Comparison of ENCODE assay signal across 8 mouse cellular contexts in the genomic region with DNA sequence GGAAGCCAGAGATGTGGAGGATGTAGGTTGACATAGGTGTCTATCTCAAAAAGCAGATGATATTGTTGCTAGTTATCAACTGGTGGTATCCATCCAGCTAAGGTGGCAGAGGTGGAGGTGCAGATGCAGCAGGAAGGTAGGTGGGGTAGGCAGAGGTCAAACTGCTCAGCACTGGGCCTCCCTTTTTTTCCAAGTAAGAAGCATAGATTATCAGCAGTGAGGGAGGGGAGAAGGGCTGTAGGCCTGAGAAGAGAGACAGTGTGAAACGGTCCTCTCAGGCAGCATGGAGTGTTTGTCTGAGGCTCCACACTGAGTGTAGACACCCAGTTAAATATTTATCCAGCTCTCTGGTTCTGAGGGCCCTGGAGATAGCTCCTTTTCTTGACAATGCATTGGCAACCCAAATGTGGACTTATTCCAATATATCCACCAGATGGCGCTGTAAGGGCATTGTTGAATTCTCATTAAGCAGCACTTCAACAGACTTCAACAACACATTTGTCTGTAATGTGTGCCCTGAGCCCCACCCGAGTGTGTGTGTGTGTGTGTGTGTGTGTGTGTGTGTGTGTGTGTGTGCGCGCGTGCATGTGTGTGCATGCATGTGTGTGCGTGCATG. TPM values are rescaled to one million over a fixed set of nuclear protein-coding genes. Genes with fewer than 3 reads are reported as not detected.
A peak's percentile ranks its signal among the peaks of the same experiment; 100 is the strongest.
DNase-seq lines count a peak whose midpoint lies in the region; ATAC-seq lines count a peak whose summit lies in the region.

No protein-coding gene starts in this region.

- H3K4me2 ChIP-seq in stomach, embryonic 14.5 days (replicated peaks; ENCODE audit: low read depth, low read length), result no peak overlapping the region

- peak; percentile 42 for DNase-seq in urinary bladder, postnatal 14 days (ENCODE audit: low spot score)
- DNase-seq in urinary bladder, postnatal 10 days (ENCODE audit: low spot score), result no peak
- DNase-seq in c-Kit-positive CD71-negative TER-119-negative erythroid progenitor cells, embryonic 14.5 days (ENCODE audit: low read depth), result peak; percentile 78
- peak; percentile 62 for DNase-seq in kidney, postnatal 10 days
- no peak for DNase-seq in urinary bladder, postnatal 36 days (ENCODE audit: low spot score in 2 of 2)

- H3K27me3 ChIP-seq in stomach, embryonic 14.5 days (ENCODE audit: control insufficient read depth, insufficient read depth, low read length), result no peaks in the 10 kb centered on the region

- H3K4me3 ChIP-seq in stomach, embryonic 14.5 days (ENCODE audit: low read depth, low read length), result no peak overlapping the region

- no peaks in the 10 kb centered on the region for H3K9me3 ChIP-seq in stomach, embryonic 14.5 days (ENCODE audit: control insufficient read depth, low read depth, low read length)

- peak; percentile 80 for ATAC-seq in granulocyte monocyte progenitor cell, adult 5-6 weeks (replicated peaks; ENCODE audit: poor library complexity, severe bottlenecking)
- peak; percentile 84 for ATAC-seq in megakaryocyte, adult 5-6 weeks (ENCODE audit: poor library complexity, severe bottlenecking)
- ATAC-seq in stomach, embryonic 14.5 days (ENCODE audit: insufficient number of reproducible peaks, insufficient read depth, low FRiP score, low read depth), result peak; percentile 72

- no peaks in the 10 kb centered on the region for H3K36me3 ChIP-seq in stomach, embryonic 14.5 days (ENCODE audit: control insufficient read depth, insufficient read depth, low read length)

- H3K27ac ChIP-seq in stomach, embryonic 14.5 days (ENCODE audit: low read length), result no peak overlapping the region

- no peaks in the 10 kb centered on the region for H3K4me1 ChIP-seq in stomach, embryonic 14.5 days (ENCODE audit: control insufficient read depth, insufficient read depth, low read length)

- no peak overlapping the region for H3K9ac ChIP-seq in stomach, embryonic 14.5 days (replicated peaks; ENCODE audit: low read depth, low read length)

- 47% methylated on average over 7 of the region's 7 CpGs for WGBS in stomach, embryonic 14.5 days

RNA-seq across cellular contexts. Expression of a gene that starts 23.0 kb away (rescaled TPM):
- total RNA-seq in granulocyte monocyte progenitor cell, adult 5-6 weeks (2014; fragmentation: Nextera tagmentation), result not detected in 2 replicates
- 0.10 TPM in 1 of 2 replicates, not detected in the other for total RNA-seq in granulocyte monocyte progenitor cell, adult 5-6 weeks (2017)
- total RNA-seq in megakaryocyte, adult 5-6 weeks (2015), result 0.09 and 0.27 TPM in 2 replicates
- total RNA-seq in megakaryocyte, adult 5-6 weeks (2017), result 0.20 and 0.26 TPM in 2 replicates
- polyA plus RNA-seq in stomach, embryonic 14.5 days (2014; fragmentation: Nextera tagmentation; extraction: Ambion mirVana), result 29.4 and 29.6 TPM in 2 replicates

Comparison
In these comparisons a context has a peak if more than half of its experiments do, and no peak if none do; other contexts are left out.
1. DNase-seq: peak in urinary bladder, postnatal 14 days (single experiment), c-Kit-positive CD71-negative TER-119-negative erythroid progenitor cells, embryonic 14.5 days (single experiment) and kidney, postnatal 10 days (single experiment); none in urinary bladder, postnatal 10 days (single experiment) and urinary bladder, postnatal 36 days (0 of 2).
2. Peak in every context shown above with its lines, with median percentiles within 50 percentile points of each other: ATAC-seq.